8 mouse cellular contexts compared by ENCODE assay signal in genomic region chr5:143423899-143424519, GRCm38 (mm10). TPM values are rescaled to one million over a fixed set of nuclear protein-coding genes. Genes with fewer than 3 reads are reported as not detected.
A peak's percentile ranks its signal among the peaks of the same experiment; 100 is the strongest.
DNase-seq lines count a peak whose midpoint lies in the region; ATAC-seq and TF ChIP-seq lines count a peak whose summit lies in the region.

No protein-coding gene starts in this region.

- H3K36me3 ChIP-seq in heart, postnatal 0 days (replicated peaks; ENCODE audit: control insufficient read depth, insufficient read depth, low read length): peaks cover 28% of the 10 kb centered on the region

- no peak overlapping the region for H3K4me3 ChIP-seq in heart, postnatal 0 days (ENCODE audit: low read depth, low read length)

- no peak overlapping the region for H3K9ac ChIP-seq in heart, postnatal 0 days (replicated peaks; ENCODE audit: low read depth, low read length)

- no peak for TF ChIP-seq EP300 in heart, postnatal 0 days (IDR thresholded peaks at IDR 0.05; ENCODE audit: low read depth)

- TF ChIP-seq CTCF in heart, postnatal 0 days (IDR thresholded peaks at IDR 0.05; ENCODE audit: low read depth): peak; percentile 78

- H3K27me3 ChIP-seq in heart, postnatal 0 days (ENCODE audit: control insufficient read depth, insufficient read depth, low read length): no peaks in the 10 kb centered on the region

- peak; percentile 44; the same call in 1 of the 2 replicates for ATAC-seq in heart, postnatal 0 days (ENCODE audit: insufficient read depth, low read depth)
- peak; percentile 98 for ATAC-seq in megakaryocyte progenitor cell, adult 5-6 weeks (replicated peaks; ENCODE audit: poor library complexity)

- H3K4me1 ChIP-seq in heart, postnatal 0 days (ENCODE audit: control insufficient read depth, insufficient read depth): no peaks in the 10 kb centered on the region

- peak; percentile 50 for DNase-seq in layer of hippocampus, adult 11-12 months (ENCODE audit: low spot score)
- no peak for DNase-seq in layer of hippocampus, postnatal 36 days
- peak; percentile 75 for DNase-seq in R1 (ENCODE audit: low read depth, low spot score)
- peak; percentile 58 to 75 for DNase-seq in cerebellum, postnatal 25 days
- DNase-seq in heart, postnatal 0 days (ENCODE audit: low spot score): peak; percentile 57
- peak; percentile 63 to 65 for DNase-seq in layer of hippocampus, postnatal 10 days (ENCODE audit: low spot score in 2 of 2)
- DNase-seq in testis, postnatal 10 days (ENCODE audit: low spot score): peak; percentile 73

- no peak overlapping the region for H3K27ac ChIP-seq in heart, postnatal 0 days (ENCODE audit: low read depth)

- no peak overlapping the region for H3K4me2 ChIP-seq in heart, postnatal 0 days (ENCODE audit: low read depth, low read length)

- no peaks in the 10 kb centered on the region for H3K9me3 ChIP-seq in heart, postnatal 0 days (replicated peaks; ENCODE audit: control insufficient read depth, low read length)

- WGBS in heart, postnatal 0 days: 20% methylated on average over 6 of the region's 6 CpGs

RNA-seq across cellular contexts. Expression of gene Kdelr2, which starts 20.4 kb away (rescaled TPM):
- total RNA-seq in layer of hippocampus, postnatal 36 days (2021): 10 to 100 TPM; 32.8 to 35.9 TPM
- 126 and 128 TPM in 2 replicates for total RNA-seq in heart, postnatal 0 days (2014; rRNA removed; ENCODE audit: low replicate concordance)
- polyA plus RNA-seq in heart, postnatal 0 days (2015; fragmentation: Nextera tagmentation; extraction: Ambion mirVana): 154 and 170 TPM in 2 replicates
- 10 to 100 TPM; 48.8 to 53.8 TPM for total RNA-seq in layer of hippocampus, postnatal 10 days (2021)
- total RNA-seq in megakaryocyte progenitor cell, adult 5-6 weeks (2015): 98.7 and 103 TPM in 2 replicates
- total RNA-seq in megakaryocyte progenitor cell, adult 5-6 weeks (2017): 150 and 171 TPM in 2 replicates

RNA-seq across cellular contexts. Expression of gene Daglb, which starts 40.4 kb away (rescaled TPM):
- total RNA-seq in layer of hippocampus, postnatal 36 days (2021): 10 to 100 TPM; 25.9 to 26.4 TPM
- total RNA-seq in heart, postnatal 0 days (2014; rRNA removed; ENCODE audit: low replicate concordance): 11.3 and 12.8 TPM in 2 replicates
- polyA plus RNA-seq in heart, postnatal 0 days (2015; fragmentation: Nextera tagmentation; extraction: Ambion mirVana): 7.9 and 8.0 TPM in 2 replicates
- 10 to 100 TPM; 20.5 to 21.5 TPM for total RNA-seq in layer of hippocampus, postnatal 10 days (2021)
- total RNA-seq in megakaryocyte progenitor cell, adult 5-6 weeks (2015): 13.4 and 15.3 TPM in 2 replicates
- total RNA-seq in megakaryocyte progenitor cell, adult 5-6 weeks (2017): 22.7 and 25.9 TPM in 2 replicates

Comparison
In these comparisons a context has a peak if more than half of its experiments do, and no peak if none do; other contexts are left out.
1. DNase-seq: peak in layer of hippocampus, adult 11-12 months (single experiment), R1 (single experiment), cerebellum, postnatal 25 days (2 of 2), heart, postnatal 0 days (single experiment), layer of hippocampus, postnatal 10 days (2 of 2) and testis, postnatal 10 days (single experiment); none in layer of hippocampus, postnatal 36 days (0 of 2).